Mouse (Mus musculus) lung, adult 2 months (tissue): ENCODE measurements around the gene Myh6. TPM values are rescaled to one million over a fixed set of nuclear protein-coding genes. Genes with fewer than 3 reads are reported as not detected.
A peak's percentile ranks its signal among the peaks of the same experiment; 100 is the strongest.
"Not testable (repeated sequence)": the region's sequence is repeated elsewhere in the genome, so short reads cannot be mapped to it uniquely, and the experiment has no call there.

ENCODE experiments used
- DNase-seq: peaks from one replicate; pipeline ENCODE4 v3.0.0; 2022
- H3K4me1 ChIP-seq: fragments of 200-500 bp; 2 replicates; pipeline ENCODE4 v1.6.1; 2011; ENCODE audit warnings: low read length; ENCODE audit not compliant: control insufficient read depth, insufficient read depth
- H3K4me3 ChIP-seq: fragments of 200-500 bp; replicated peaks from 2 replicates; pipeline ENCODE3; 2011; ENCODE audit warnings: low read depth, mild to moderate bottlenecking, control low read depth, low read length; ENCODE audit errors: extremely low read depth
- CTCF ChIP-seq: fragments of 200-500 bp; IDR thresholded peaks from 2 replicates; pipeline ENCODE4 v1.5.1; 2011; ENCODE audit warnings: mild to moderate bottlenecking, low read length, control low read depth; ENCODE audit not compliant: insufficient read depth
- POLR2A ChIP-seq: fragments of 200-500 bp; IDR thresholded peaks from 2 replicates; pipeline ENCODE4 v1.6.1; 2011; ENCODE audit warnings: low read depth, mild to moderate bottlenecking, control low read depth, low read length, borderline replicate concordance; ENCODE audit errors: extremely low read depth
- WGBS: fragments of 180-500 bp; shearing (Covaris S2); methylation state at CpG from one replicate; pipeline ENCODE4 v1.1.7; 2018; 5-methylcytosine and 5-hydroxymethylcytosine counted together
- polyA plus RNA-seq: library from polyadenylated mRNA; depleted of rRNA; stranded (reverse); fragments of >200 nt; gene quantifications from 2 replicates; pipeline ENCODE4 v1.2.3, GENCODE M21; 2012

Gene Myh6
- polyA plus RNA-seq, 1 experiment, result 128 TPM

GRCm38 (mm10) chr14:55005506-55005905 lies 38.8 kb upstream of the Myh6 start:
- no peak for TF ChIP-seq CTCF
- DNase-seq, result no peak
- WGBS, result 67% methylated on average over 2 of the region's 2 CpGs
- Histone ChIP-seq H3K4me3 (no peak overlapping the region), H3K4me1 (peaks cover 3% of the 10 kb centered on the region)

DNA sequence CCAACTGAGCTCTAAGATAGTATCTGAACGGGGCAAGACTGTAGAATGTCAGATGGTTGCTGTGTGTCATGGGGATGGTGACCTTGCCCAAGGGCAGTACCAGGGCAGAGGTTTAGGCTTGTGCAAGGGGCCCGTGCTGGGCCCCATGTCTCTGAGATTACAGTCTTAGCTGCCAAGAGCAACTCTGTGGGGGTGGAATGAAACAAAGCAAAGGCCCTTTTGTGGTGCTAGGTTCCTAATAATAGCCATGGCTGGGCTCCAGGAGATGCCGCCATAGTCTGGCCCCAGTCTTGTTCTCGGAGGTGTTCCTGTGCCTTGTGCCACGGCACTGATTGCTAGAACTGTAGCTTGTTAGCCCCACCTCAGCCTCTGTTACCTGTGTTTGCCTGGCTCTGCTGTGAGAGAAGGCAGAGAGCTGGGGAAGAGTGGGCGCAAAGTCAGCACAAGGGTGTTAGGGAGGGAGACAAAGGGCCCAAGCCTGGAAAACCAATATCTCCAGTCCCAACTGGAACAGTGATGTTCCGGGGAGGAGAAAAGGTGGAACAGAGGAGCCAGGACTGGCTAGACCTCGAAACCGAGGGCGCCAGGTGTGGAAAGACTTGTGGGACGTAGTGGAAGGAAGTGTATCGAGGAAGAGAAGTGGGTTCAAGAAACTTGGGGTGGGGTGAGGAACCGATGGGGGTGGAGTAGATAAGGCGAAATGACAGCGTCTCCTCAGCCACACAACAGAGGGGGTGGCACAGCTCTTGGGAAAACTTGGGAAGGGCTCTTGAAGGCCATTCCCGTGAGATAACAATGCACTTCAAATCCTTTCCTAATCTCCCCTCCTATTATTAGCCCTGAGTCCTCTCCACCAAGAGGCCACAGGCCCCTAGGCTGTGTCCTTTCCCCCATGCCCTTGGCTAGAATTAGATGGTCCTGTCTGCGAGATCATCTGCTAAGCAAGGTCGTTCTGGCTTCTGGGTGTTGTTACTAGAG lies 37.4 kb upstream of the Myh6 start:
- Histone ChIP-seq H3K4me1 (peaks cover 3% of the 10 kb centered on the region), H3K4me3 (no peak overlapping the region)
- TF ChIP-seq CTCF, result no peak
- WGBS, result 53% methylated on average over 18 of the region's 18 CpGs
- DNase-seq, result peak; percentile 35

DNA sequence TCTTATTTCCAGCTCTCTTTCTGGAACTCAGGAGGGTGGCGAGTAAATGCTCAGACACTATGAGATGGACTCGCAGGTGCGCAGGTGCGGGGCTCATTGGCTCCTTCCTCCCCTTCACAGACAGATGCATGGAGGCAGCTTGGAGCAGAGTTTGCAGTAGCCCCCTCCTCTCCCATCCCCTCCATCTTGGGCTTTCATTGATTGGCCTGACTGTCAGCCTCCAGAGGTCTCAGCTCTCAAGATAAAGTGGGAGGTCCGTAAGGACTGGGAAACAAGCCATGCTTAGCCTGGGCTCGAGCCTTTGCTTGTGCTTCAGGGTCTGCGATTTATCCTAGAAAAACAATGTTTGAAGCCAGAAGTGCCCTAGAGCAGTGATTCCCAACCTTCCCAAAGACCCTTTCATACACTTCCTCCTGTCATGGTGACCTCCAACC lies 36.0 kb upstream of the Myh6 start:
- peaks cover 3% of the 10 kb centered on the region for H3K4me1 ChIP-seq
- H3K4me3 ChIP-seq, result no peak overlapping the region
- DNase-seq, result no peak
- 22% methylated on average over 7 of the region's 7 CpGs for WGBS
- no peak for TF ChIP-seq POLR2A
- TF ChIP-seq CTCF, result no peak

DNA sequence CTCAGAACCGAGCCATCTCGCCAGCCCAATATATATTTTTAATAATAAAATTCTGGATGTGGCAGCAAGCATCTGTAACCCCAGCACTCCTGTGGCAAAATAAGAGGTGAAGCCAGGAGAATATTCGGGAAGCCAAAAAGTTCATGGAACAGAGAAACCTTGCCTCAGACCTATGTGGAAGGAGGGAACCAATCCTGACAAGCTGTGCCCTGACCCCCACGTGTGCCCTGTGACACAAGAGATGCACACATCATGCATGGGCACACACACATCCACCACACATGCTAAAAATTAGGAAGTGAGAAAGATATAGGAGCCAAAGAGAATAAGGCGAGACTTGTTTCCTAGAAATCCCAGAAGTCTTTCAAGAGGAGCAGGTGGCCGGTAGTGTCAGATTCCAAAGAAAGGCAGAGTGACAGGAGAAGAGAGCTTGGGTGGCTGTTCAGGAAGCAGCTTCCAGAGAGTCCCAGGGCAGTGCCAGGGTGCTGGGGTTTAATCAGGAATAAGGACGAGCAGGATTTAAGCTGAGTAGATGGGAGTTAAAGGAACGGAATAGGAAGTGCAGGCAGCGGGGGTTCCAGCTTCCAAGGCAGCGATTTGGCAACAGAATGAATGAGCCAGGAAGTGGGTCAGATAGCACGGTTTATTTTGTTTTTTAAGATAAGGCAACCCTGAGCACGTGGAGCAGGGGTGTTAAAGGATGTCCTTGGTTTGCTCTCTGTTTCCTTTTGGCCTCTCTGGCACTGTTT lies 35.4 kb upstream of the Myh6 start:
- TF ChIP-seq POLR2A (no peak), CTCF (no peak)
- DNase-seq, result no peak
- Histone ChIP-seq H3K4me1 (peaks cover 3% of the 10 kb centered on the region), H3K4me3 (no peak overlapping the region)
- WGBS, result 28% methylated on average over 12 of the region's 12 CpGs

- WGBS, result 100% methylated on average over 2 of the region's 2 CpGs
- peaks cover 3% of the 10 kb centered on the region for H3K4me1 ChIP-seq
- DNase-seq, result no peak
- no peak for TF ChIP-seq POLR2A
- 0 out of 2 replicates have a peak, but pooled peaks have one; percentile 12 for TF ChIP-seq CTCF
- H3K4me3 ChIP-seq, result no peak overlapping the region
These were observed 34.7 kb upstream of the Myh6 start for GRCm38 (mm10) chr14:55001446-55001845.

DNA sequence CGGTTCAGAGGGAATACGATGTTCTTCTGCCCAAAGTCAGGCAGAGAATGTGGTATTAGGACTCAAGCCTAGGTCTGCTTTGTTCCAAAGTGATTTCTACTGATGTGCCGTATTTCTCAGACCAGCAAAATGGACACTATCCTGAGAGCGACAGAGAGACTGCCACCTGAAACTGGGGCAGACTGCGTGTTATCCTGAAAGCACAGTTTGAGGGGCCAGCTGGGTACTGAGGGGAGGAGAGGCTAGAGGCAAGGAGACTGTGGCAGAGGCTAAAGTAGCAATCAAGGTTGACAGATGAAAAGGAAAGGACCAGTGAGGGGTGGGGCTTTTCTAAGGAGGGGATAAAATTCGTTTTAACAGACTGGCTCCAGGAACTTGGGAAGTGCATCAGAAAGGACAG lies 34.1 kb upstream of the Myh6 start:
- Histone ChIP-seq H3K4me3 (no peak overlapping the region), H3K4me1 (peaks cover 3% of the 10 kb centered on the region)
- WGBS, result 83% methylated on average over 6 of the region's 6 CpGs
- no peak for DNase-seq
- TF ChIP-seq POLR2A (no peak), CTCF (no peak)

DNA sequence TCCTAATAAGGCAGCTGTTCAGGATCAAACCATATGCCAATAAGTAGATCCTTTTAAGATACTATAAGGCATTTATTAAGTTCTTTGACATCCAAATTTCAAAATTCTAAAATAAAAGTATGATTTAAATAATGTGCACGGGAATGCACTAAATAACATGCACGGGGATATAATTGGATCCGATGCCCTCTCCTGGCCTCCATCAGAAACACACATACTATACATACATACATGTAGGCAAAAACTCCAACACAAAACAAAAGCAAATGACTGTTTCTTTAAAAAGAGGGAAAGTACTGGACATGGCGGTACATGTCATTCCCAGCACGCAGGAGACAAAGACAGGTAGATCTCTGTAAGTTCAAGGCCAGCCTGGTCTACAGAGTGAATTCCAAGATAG lies 33.1 kb upstream of the Myh6 start:
- WGBS, result 70% methylated on average over 5 of the region's 5 CpGs
- not testable (repeated sequence) for H3K4me1 ChIP-seq, H3K4me3 ChIP-seq, DNase-seq

DNA sequence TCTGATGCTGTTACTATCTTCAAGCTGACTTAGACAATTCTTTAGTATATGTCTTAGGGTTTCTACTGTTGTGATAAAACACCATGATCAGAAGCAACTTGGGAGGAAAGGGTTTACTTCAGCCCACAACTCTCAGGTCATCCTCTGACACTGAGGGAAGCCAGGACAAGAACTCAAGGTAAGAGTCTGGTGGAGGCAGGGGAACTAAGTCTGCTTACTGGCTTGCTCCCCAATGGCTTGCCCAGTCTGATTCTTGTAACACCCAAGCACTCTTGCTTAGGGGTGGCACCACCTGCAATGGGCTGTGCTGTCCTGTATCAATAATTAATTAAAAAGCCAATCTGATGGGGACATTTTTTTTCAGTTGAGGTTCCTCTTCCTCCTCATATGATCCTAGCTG lies 32.0 kb upstream of the Myh6 start:
- TF ChIP-seq POLR2A (no peak), CTCF (no peak)
- H3K4me1 ChIP-seq, result peaks cover 3% of the 10 kb centered on the region
- no peak overlapping the region for H3K4me3 ChIP-seq
- DNase-seq, result no peak

GRCm38 (mm10) chr14:54997297-54997696 lies 30.6 kb upstream of the Myh6 start:
- TF ChIP-seq CTCF (no peak), POLR2A (no peak)
- Histone ChIP-seq H3K4me1 (no peaks in the 10 kb centered on the region; the same call in 1 of the 2 replicates), H3K4me3 (no peak overlapping the region)
- no peak for DNase-seq
- WGBS, result 64% methylated on average over 4 of the region's 4 CpGs

- TF ChIP-seq POLR2A (no peak), CTCF (no peak)
- no peak for DNase-seq
- Histone ChIP-seq H3K4me3 (no peak overlapping the region), H3K4me1 (no peaks in the 10 kb centered on the region)
- WGBS, result 70% methylated on average over 9 of the region's 9 CpGs
These were observed 30.1 kb upstream of the Myh6 start for GRCm38 (mm10) chr14:54996793-54997192.
